ENCODE assay signal across 8 mouse cellular contexts in genomic region chr16:10786288-10786687, GRCm38 (mm10). TPM values are rescaled to one million over a fixed set of nuclear protein-coding genes. Genes with fewer than 3 reads are reported as not detected.
DNase-seq lines count a peak whose midpoint lies in the region; ATAC-seq lines count a peak whose summit lies in the region.

No protein-coding gene starts in this region.

- peak; percentile 66 for ATAC-seq in megakaryocyte progenitor cell, adult 5-6 weeks (replicated peaks; ENCODE audit: poor library complexity)

- peak; percentile 89 to 95 for DNase-seq in adrenal gland, adult (ENCODE audit: inconsistent age in 2 of 2, low spot score in 1 of 2)
- DNase-seq in embryo, embryonic 10 days (ENCODE audit: low spot score): peak; percentile 94
- DNase-seq in gastrocnemius, postnatal 10 days: peak; percentile 72
- peak; percentile 97 for DNase-seq in induced T-regulatory cell, adult 2 months (ENCODE audit: low read depth)
- peak; percentile 42 to 84 for DNase-seq in left cerebral cortex, adult 9 months (ENCODE audit: low spot score in 2 of 2)
- peak; percentile 80 for DNase-seq in right cerebral cortex, postnatal 14 days
- DNase-seq in yolk sac, embryonic 10.5 days (ENCODE audit: low spot score): peak; percentile 84

RNA-seq across cellular contexts. Expression of gene Socs1, which starts 1.0 kb away (rescaled TPM):
- total RNA-seq in gastrocnemius, postnatal 10 days (2021): 1 to 10 TPM; 1.1 to 2.2 TPM
- 0.39 and 0.59 TPM in 2 replicates for total RNA-seq in megakaryocyte progenitor cell, adult 5-6 weeks (2015)
- total RNA-seq in megakaryocyte progenitor cell, adult 5-6 weeks (2017): 0.64 and 1.4 TPM in 2 replicates

RNA-seq across cellular contexts. Expression of gene Tnp2, which starts 2.2 kb away (rescaled TPM):
- total RNA-seq in gastrocnemius, postnatal 10 days (2021): not detected
- total RNA-seq in megakaryocyte progenitor cell, adult 5-6 weeks (2015): not detected in 2 replicates
- not detected in 2 replicates for total RNA-seq in megakaryocyte progenitor cell, adult 5-6 weeks (2017)

RNA-seq across cellular contexts. Expression of gene Prm3, which starts 4.4 kb away (rescaled TPM):
- total RNA-seq in gastrocnemius, postnatal 10 days (2021): not detected
- total RNA-seq in megakaryocyte progenitor cell, adult 5-6 weeks (2015): not detected in 2 replicates
- not detected in 2 replicates for total RNA-seq in megakaryocyte progenitor cell, adult 5-6 weeks (2017)

RNA-seq across cellular contexts. Expression of gene Prm2, which starts 9.6 kb away (rescaled TPM):
- not detected for total RNA-seq in gastrocnemius, postnatal 10 days (2021)
- total RNA-seq in megakaryocyte progenitor cell, adult 5-6 weeks (2015): not detected in 2 replicates
- not detected in 2 replicates for total RNA-seq in megakaryocyte progenitor cell, adult 5-6 weeks (2017)

RNA-seq across cellular contexts. Expression of gene Prm1, which starts 19.4 kb away (rescaled TPM):
- not detected for total RNA-seq in gastrocnemius, postnatal 10 days (2021)
- total RNA-seq in megakaryocyte progenitor cell, adult 5-6 weeks (2015): not detected in 2 replicates
- not detected in 2 replicates for total RNA-seq in megakaryocyte progenitor cell, adult 5-6 weeks (2017)

Comparison
In these comparisons a context has a peak if more than half of its experiments do, and no peak if none do; other contexts are left out.
1. Peak in every context shown above with its lines: DNase-seq and ATAC-seq.